Mouse (Mus musculus): Measurements from ENCODE around the gene Apln. TPM values are rescaled to one million over a fixed set of nuclear protein-coding genes. Genes with fewer than 3 reads are reported as not detected.

Gene Apln
- polyA plus RNA-seq (2014; fragmentation: Illumina TruSeq; extraction: RNeasy Lipid Tissue Mini Kit (QIAGEN cat#74804); ENCODE audit: insufficient read depth, low read depth, low replicate concordance), result 17.7 TPM

DNA sequence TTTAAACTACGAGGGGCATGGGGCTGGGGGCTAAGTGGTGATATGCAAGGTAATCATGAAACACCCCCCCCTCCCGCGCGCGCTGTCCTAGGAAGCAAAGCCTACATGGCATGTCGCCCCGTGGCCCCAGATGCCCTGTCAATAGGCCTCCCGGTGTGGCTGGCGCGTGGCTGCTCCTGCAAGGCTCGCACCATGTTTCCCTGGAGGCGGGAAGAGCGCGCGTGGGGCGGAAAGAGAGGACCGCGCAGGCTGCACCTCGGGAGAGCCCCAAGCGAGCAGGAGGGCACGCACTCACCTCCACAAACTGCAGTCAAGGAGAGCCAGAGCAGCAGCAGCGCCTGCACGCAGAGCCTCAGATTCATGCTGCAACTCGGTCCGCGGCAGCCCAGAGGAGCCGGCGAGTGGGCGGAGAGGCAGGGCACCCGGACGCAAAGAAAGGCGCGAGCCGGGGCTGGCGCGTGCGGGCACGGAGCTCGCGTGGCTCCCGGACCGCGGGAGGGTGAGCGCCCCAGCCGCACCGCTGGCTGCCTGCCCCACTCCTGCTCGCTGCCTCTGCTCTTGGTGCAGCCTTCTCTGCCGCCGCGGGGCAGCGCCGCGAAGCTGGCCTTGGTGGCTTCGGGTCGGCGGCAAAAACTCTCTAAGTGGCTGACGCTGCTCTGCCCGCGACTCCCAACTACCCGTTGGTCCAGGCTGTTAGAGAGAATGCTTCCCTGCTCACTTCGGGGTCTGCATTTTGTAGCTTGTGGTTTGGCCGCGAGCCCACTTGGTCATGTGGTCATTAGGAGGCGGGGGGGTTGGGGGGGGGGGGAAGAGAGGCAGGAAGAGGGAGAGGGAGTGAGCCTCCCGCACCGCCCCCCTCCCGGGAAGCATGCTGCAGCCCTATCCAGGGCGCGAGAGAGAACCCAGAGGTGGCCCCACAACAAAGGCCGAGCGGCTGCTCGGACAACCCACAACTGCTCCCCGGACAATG, at the start of gene Apln:
Gene Apln, minus strand, starts transcription at position 710 of the 970 bp plus-strand sequence.

Other genes with a start within 250 kb of the Apln start
- 0.68 TPM for gene Smarca1, start 141.9 kb downstream of the Apln start, polyA plus RNA-seq (2014; fragmentation: Illumina TruSeq; extraction: RNeasy Lipid Tissue Mini Kit (QIAGEN cat#74804); ENCODE audit: insufficient read depth, low read depth, low replicate concordance)
- 7.5 TPM for gene Ocrl, start 122.5 kb downstream of the Apln start, polyA plus RNA-seq (2014; fragmentation: Illumina TruSeq; extraction: RNeasy Lipid Tissue Mini Kit (QIAGEN cat#74804); ENCODE audit: insufficient read depth, low read depth, low replicate concordance)
- 4.1 TPM for gene Xpnpep2, start 73.9 kb upstream of the Apln start, polyA plus RNA-seq (2014; fragmentation: Illumina TruSeq; extraction: RNeasy Lipid Tissue Mini Kit (QIAGEN cat#74804); ENCODE audit: insufficient read depth, low read depth, low replicate concordance)
- gene Sash3, start 111.6 kb upstream of the Apln start, polyA plus RNA-seq (2014; fragmentation: Illumina TruSeq; extraction: RNeasy Lipid Tissue Mini Kit (QIAGEN cat#74804); ENCODE audit: insufficient read depth, low read depth, low replicate concordance), result 16.1 TPM
- 16.0 TPM for gene Zdhhc9, start 174.0 kb upstream of the Apln start, polyA plus RNA-seq (2014; fragmentation: Illumina TruSeq; extraction: RNeasy Lipid Tissue Mini Kit (QIAGEN cat#74804); ENCODE audit: insufficient read depth, low read depth, low replicate concordance)
- 10.4 TPM for gene Utp14a, start 222.0 kb upstream of the Apln start, polyA plus RNA-seq (2014; fragmentation: Illumina TruSeq; extraction: RNeasy Lipid Tissue Mini Kit (QIAGEN cat#74804); ENCODE audit: insufficient read depth, low read depth, low replicate concordance)

Data from lung, adult 10 weeks (tissue).